Mouse (Mus musculus): ENCODE measurements at regions not wholly inside any gene's neighbourhood (a gene's known extent, or its start where the extent isn't known, plus 50 kb on each side); places are given as distances from the start of the nearest gene placed in this dataset.

GRCm38 (mm10) chr2:117924877-117925276 is 186.8 kb upstream of the Thbs1 start:
- DNase-seq: no peak

GRCm38 (mm10) chr2:117925412-117925811 is 186.3 kb upstream of the Thbs1 start:
- DNase-seq: no peak

GRCm38 (mm10) chr2:117928062-117928461 is 183.6 kb upstream of the Thbs1 start:
- DNase-seq: no peak

- DNase-seq: no peak
Observed at GRCm38 (mm10) chr2:117929586-117929985, 182.1 kb upstream of the Thbs1 start.

GRCm38 (mm10) chr2:117930895-117931537 is 180.7 kb upstream of the Thbs1 start:
- no peak for DNase-seq

GRCm38 (mm10) chr2:117936590-117936989 is 175.1 kb upstream of the Thbs1 start:
- no peak for DNase-seq

- DNase-seq: no peak
Observed at GRCm38 (mm10) chr2:117938283-117939049, 173.2 kb upstream of the Thbs1 start.

GRCm38 (mm10) chr2:117941517-117942096 is 170.1 kb upstream of the Thbs1 start:
- no peak for DNase-seq

- no peak for DNase-seq
Observed at GRCm38 (mm10) chr2:117943666-117944065, 168.0 kb upstream of the Thbs1 start.

- no peak for DNase-seq
Observed at GRCm38 (mm10) chr2:117944325-117944724, 167.4 kb upstream of the Thbs1 start.

- DNase-seq: no peak
Observed at GRCm38 (mm10) chr2:117944942-117945341, 166.7 kb upstream of the Thbs1 start.

GRCm38 (mm10) chr2:117950431-117951336 is 161.0 kb upstream of the Thbs1 start:
- no peak for DNase-seq

- DNase-seq: no peak
Observed at GRCm38 (mm10) chr2:117951337-117951718, 160.3 kb upstream of the Thbs1 start.

GRCm38 (mm10) chr2:117958737-117959136 is 152.9 kb upstream of the Thbs1 start:
- no peak for DNase-seq

GRCm38 (mm10) chr2:117959440-117959839 is 152.2 kb upstream of the Thbs1 start:
- DNase-seq: no peak

GRCm38 (mm10) chr2:117962531-117962930 is 149.1 kb upstream of the Thbs1 start:
- no peak for DNase-seq

GRCm38 (mm10) chr2:117963526-117963925 is 148.2 kb upstream of the Thbs1 start:
- DNase-seq: no peak

- DNase-seq: no peak
Observed at GRCm38 (mm10) chr2:117965758-117966157, 145.9 kb upstream of the Thbs1 start.

GRCm38 (mm10) chr2:117968731-117969130 is 142.9 kb upstream of the Thbs1 start:
- DNase-seq: no peak

- no peak for DNase-seq
Observed at GRCm38 (mm10) chr2:117970631-117971030, 141.0 kb upstream of the Thbs1 start.

- peak; percentile 31 for DNase-seq
Observed at GRCm38 (mm10) chr2:117977033-117977432, 134.6 kb upstream of the Thbs1 start.

- no peak for DNase-seq
Observed at GRCm38 (mm10) chr2:117980856-117981255, 130.8 kb upstream of the Thbs1 start.

- no peak for DNase-seq
Observed at GRCm38 (mm10) chr2:117984569-117984968, 127.1 kb upstream of the Thbs1 start.

All from liver (tissue).